Mouse (Mus musculus) WW6 (cell line): ENCODE data around the gene Irf2.

ENCODE experiments used
- DNase-seq: peaks from one replicate; pipeline ENCODE4 v3.0.0-alpha.2; 2013; ENCODE audit warnings: low read depth, low spot score

Irf2 gene

GRCm38 (mm10) chr8:46881755-46882419 is 142.4 kb downstream of the Irf2 start:
- DNase-seq: no peak

GRCm38 (mm10) chr8:46882743-46883142 is 143.2 kb downstream of the Irf2 start:
- DNase-seq: no peak

- no peak for DNase-seq
Observed at GRCm38 (mm10) chr8:46883232-46884000, 143.9 kb downstream of the Irf2 start.

GRCm38 (mm10) chr8:46885786-46886185 is 146.3 kb downstream of the Irf2 start:
- no peak for DNase-seq

- no peak for DNase-seq
Observed at GRCm38 (mm10) chr8:46886216-46886615, 146.7 kb downstream of the Irf2 start.

GRCm38 (mm10) chr8:46887396-46887795 is 147.9 kb downstream of the Irf2 start:
- DNase-seq: no peak

GRCm38 (mm10) chr8:46888575-46888974 is 149.0 kb downstream of the Irf2 start:
- DNase-seq: no peak

- DNase-seq: no peak
Observed at GRCm38 (mm10) chr8:46890241-46890640, 150.7 kb downstream of the Irf2 start.

- no peak for DNase-seq
Observed at GRCm38 (mm10) chr8:46892511-46893273, 153.2 kb downstream of the Irf2 start.

GRCm38 (mm10) chr8:46894385-46894784 is 154.9 kb downstream of the Irf2 start:
- no peak for DNase-seq

GRCm38 (mm10) chr8:46896005-46896404 is 156.5 kb downstream of the Irf2 start:
- no peak for DNase-seq

- DNase-seq: no peak
Observed at GRCm38 (mm10) chr8:46896704-46897103, 157.2 kb downstream of the Irf2 start.
